ENCODE assay signal across 21 mouse cellular contexts in genomic region chr13:72610277-72610676, GRCm38 (mm10). TPM values are rescaled to one million over a fixed set of nuclear protein-coding genes. Genes with fewer than 3 reads are reported as not detected.
"Had no signal": no experiment of that assay in that cellular context is flagged by ENCODE, and none has a peak within 500 bp of the region (broad histone marks: within the 10 kb centered on the region; RNA-seq: fewer than 3 reads in every experiment).

No protein-coding gene starts in this region.

- H3K4me2 ChIP-seq: intestine, embryonic 15.5 days; kidney, embryonic 15.5 days; limb, embryonic 13.5 days; liver, embryonic 12.5 days; liver, embryonic 15.5 days; midbrain, embryonic 12.5 days; midbrain, embryonic 15.5 days; neural tube, embryonic 12.5 days; neural tube, embryonic 15.5 days had no signal

- H3K4me1 ChIP-seq: intestine, embryonic 15.5 days; kidney, embryonic 15.5 days; limb, embryonic 10.5 days; limb, embryonic 13.5 days; liver, embryonic 12.5 days; liver, embryonic 15.5 days; midbrain, embryonic 12.5 days; midbrain, embryonic 15.5 days; neural tube, embryonic 12.5 days; neural tube, embryonic 15.5 days had no signal

- DNase-seq: kidney, adult 11 months; kidney, adult 8-10 months; kidney, postnatal 14 days; kidney, postnatal 4 days; liver; lung, adult 18-20 months; right cerebral cortex, adult 18-20 months; right cerebral cortex, postnatal 14 days; right cerebral cortex, postnatal 4 days; thymus, postnatal 25 days had no signal

- H3K4me3 ChIP-seq: intestine, embryonic 15.5 days; kidney, embryonic 15.5 days; limb, embryonic 10.5 days; limb, embryonic 13.5 days; liver, embryonic 12.5 days; liver, embryonic 15.5 days; midbrain, embryonic 12.5 days; midbrain, embryonic 15.5 days; neural tube, embryonic 12.5 days; neural tube, embryonic 15.5 days had no signal

- ATAC-seq: intestine, embryonic 15.5 days; liver, embryonic 12.5 days; midbrain, embryonic 15.5 days had no signal

- H3K36me3 ChIP-seq: intestine, embryonic 15.5 days; kidney, embryonic 15.5 days; limb, embryonic 10.5 days; limb, embryonic 13.5 days; liver, embryonic 12.5 days; liver, embryonic 15.5 days; midbrain, embryonic 12.5 days; midbrain, embryonic 15.5 days; neural tube, embryonic 12.5 days; neural tube, embryonic 15.5 days had no signal

- H3K9me3 ChIP-seq: intestine, embryonic 15.5 days; kidney, embryonic 15.5 days; limb, embryonic 10.5 days; limb, embryonic 13.5 days; liver, embryonic 12.5 days; liver, embryonic 15.5 days; midbrain, embryonic 12.5 days; midbrain, embryonic 15.5 days; neural tube, embryonic 12.5 days; neural tube, embryonic 15.5 days had no signal

- H3K9ac ChIP-seq: intestine, embryonic 15.5 days; kidney, embryonic 15.5 days; limb, embryonic 13.5 days; liver, embryonic 12.5 days; liver, embryonic 15.5 days; midbrain, embryonic 12.5 days; midbrain, embryonic 15.5 days; neural tube, embryonic 12.5 days; neural tube, embryonic 15.5 days had no signal

- H3K27ac ChIP-seq: intestine, embryonic 15.5 days; kidney, embryonic 15.5 days; limb, embryonic 10.5 days; limb, embryonic 13.5 days; liver, embryonic 12.5 days; liver, embryonic 15.5 days; macrophage; midbrain, embryonic 12.5 days; midbrain, embryonic 15.5 days; neural tube, embryonic 12.5 days; neural tube, embryonic 15.5 days had no signal

- H3K27me3 ChIP-seq: liver, embryonic 12.5 days; liver, embryonic 15.5 days; midbrain, embryonic 15.5 days; neural tube, embryonic 12.5 days had no signal

RNA-seq across cellular contexts. Expression of gene Irx2, which starts 18.3 kb away (rescaled TPM):
- polyA plus RNA-seq: liver, embryonic 12.5 days; liver, embryonic 15.5 days; macrophage had no signal
